Mouse (Mus musculus) liver, adult 2 months (tissue): ENCODE results near the gene Cd36. TPM values are rescaled to one million over a fixed set of nuclear protein-coding genes. Genes with fewer than 3 reads are reported as not detected.
A peak's percentile ranks its signal among the peaks of the same experiment; 100 is the strongest.

Experiments
- DNase-seq: peaks from one replicate; pipeline ENCODE4 v3.0.0-alpha.2; 2011; ENCODE audit warnings: low read depth, low spot score; ENCODE audit errors: extremely low read depth
- H3K27ac ChIP-seq: fragments of 200-500 bp; replicated peaks from 2 replicates; pipeline ENCODE4 v1.5.1; 2012; ENCODE audit warnings: low read depth, mild to moderate bottlenecking, control low read depth, inconsistent platforms, low read length; ENCODE audit not compliant: insufficient read depth
- H3K27me3 ChIP-seq: fragments of 200-500 bp; 2 replicates; pipeline ENCODE4 v1.6.1; 2012; ENCODE audit warnings: mild to moderate bottlenecking, moderate library complexity, low read length, inconsistent platforms; ENCODE audit not compliant: control insufficient read depth, insufficient read depth
- H3K36me3 ChIP-seq: fragments of 200-500 bp; 2 replicates; pipeline ENCODE4 v1.6.1; 2012; ENCODE audit warnings: low read length, inconsistent platforms; ENCODE audit not compliant: control insufficient read depth, insufficient read depth
- H3K4me1 ChIP-seq: fragments of 200-500 bp; 2 replicates; pipeline ENCODE4 v1.6.1; 2011; ENCODE audit warnings: low read length; ENCODE audit not compliant: control insufficient read depth, insufficient read depth
- H3K4me3 ChIP-seq: fragments of 200-500 bp; 2 replicates; pipeline ENCODE4 v1.5.1; 2011; ENCODE audit warnings: low read depth, mild to moderate bottlenecking, control low read depth, low read length, moderate library complexity; ENCODE audit not compliant: insufficient read depth
- H3K79me2 ChIP-seq: fragments of 200-500 bp; 2 replicates; pipeline ENCODE4 v1.6.1; 2012; ENCODE audit warnings: inconsistent platforms, mild to moderate bottlenecking, low read length, moderate library complexity; ENCODE audit not compliant: control insufficient read depth, insufficient read depth
- H3K9ac ChIP-seq: fragments of 200-500 bp; 2 replicates; pipeline ENCODE4 v1.6.1; 2012; ENCODE audit warnings: low read depth, mild to moderate bottlenecking, control low read depth, inconsistent platforms, low read length
- CTCF ChIP-seq: fragments of 200-500 bp; IDR thresholded peaks from 2 replicates; pipeline ENCODE4 v1.5.1; 2011; ENCODE audit warnings: low read depth, low read length, control low read depth
- POLR2A ChIP-seq: fragments of 200-500 bp; IDR thresholded peaks from 2 replicates; pipeline ENCODE4 v1.6.1; 2011; ENCODE audit warnings: low read length, control low read depth; ENCODE audit not compliant: insufficient read depth; ENCODE audit errors: extremely low read depth
- WGBS: fragments of 180-500 bp; shearing (Covaris S2); methylation state at CpG from one replicate; pipeline ENCODE4 v1.1.7; 2018; 5-methylcytosine and 5-hydroxymethylcytosine counted together
- polyA plus RNA-seq: library from polyadenylated mRNA; depleted of rRNA; stranded (reverse); fragments of >200 nt; gene quantifications from 2 replicates; pipeline ENCODE4 v1.2.3, GENCODE M21; 2012
- total RNA-seq: library from RNA; depleted of rRNA; stranded (reverse); fragments of >200 nt; gene quantifications from 2 replicates; pipeline ENCODE4 v1.2.3, GENCODE M21; 2014

The Cd36 gene
- total and polyA plus RNA-seq, 2 experiments, result 3.6 to 73.3 TPM

- no peaks in the 10 kb centered on the region for H3K79me2 ChIP-seq
- H3K9ac ChIP-seq, result no peak overlapping the region
- TF ChIP-seq POLR2A (no peak), CTCF (no peak)
- H3K27me3 ChIP-seq, result no peaks in the 10 kb centered on the region
- peak; percentile 58 for DNase-seq
- peaks cover 3% of the 10 kb centered on the region; the same call in 1 of the 2 replicates for H3K4me1 ChIP-seq
- no peak overlapping the region for H3K4me3 ChIP-seq
- H3K36me3 ChIP-seq, result no peaks in the 10 kb centered on the region
- H3K27ac ChIP-seq, result no peak overlapping the region
- WGBS, result 85% methylated on average over 2 of the region's 2 CpGs
Measured at GRCm38 (mm10) chr5:17820239-17820999, 68.2 kb downstream of the Cd36 start.

DNA sequence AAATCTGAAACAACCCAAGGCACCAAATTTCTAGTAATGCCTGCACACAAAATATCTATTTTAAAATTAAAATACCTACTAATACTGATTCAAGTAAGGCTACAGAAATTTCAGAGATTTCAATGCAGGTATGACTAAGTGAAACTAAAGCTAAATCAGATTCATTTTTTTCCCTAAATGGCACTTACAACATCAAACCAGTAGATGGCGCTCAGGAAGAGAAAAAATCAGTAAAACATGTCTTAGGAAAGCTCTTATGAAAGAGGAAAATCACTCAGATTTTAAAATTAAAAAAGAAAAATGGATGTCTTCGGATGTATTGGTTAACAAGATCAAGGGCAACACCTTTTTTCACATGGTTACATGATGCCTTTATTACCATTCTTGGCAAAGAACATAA is 72.4 kb downstream of the Cd36 start:
- H3K4me1 ChIP-seq, result no peaks in the 10 kb centered on the region; the same call in 1 of the 2 replicates
- peak; percentile 56 for DNase-seq
- H3K27me3 ChIP-seq, result no peaks in the 10 kb centered on the region
- no peaks in the 10 kb centered on the region for H3K36me3 ChIP-seq
- WGBS, result 2% methylated on average over 2 of the region's 2 CpGs
- no peak overlapping the region for H3K27ac ChIP-seq
- TF ChIP-seq POLR2A (no peak), CTCF (peak; percentile 52)
- no peak overlapping the region for H3K4me3 ChIP-seq
- no peak overlapping the region for H3K9ac ChIP-seq
- no peaks in the 10 kb centered on the region for H3K79me2 ChIP-seq

DNA sequence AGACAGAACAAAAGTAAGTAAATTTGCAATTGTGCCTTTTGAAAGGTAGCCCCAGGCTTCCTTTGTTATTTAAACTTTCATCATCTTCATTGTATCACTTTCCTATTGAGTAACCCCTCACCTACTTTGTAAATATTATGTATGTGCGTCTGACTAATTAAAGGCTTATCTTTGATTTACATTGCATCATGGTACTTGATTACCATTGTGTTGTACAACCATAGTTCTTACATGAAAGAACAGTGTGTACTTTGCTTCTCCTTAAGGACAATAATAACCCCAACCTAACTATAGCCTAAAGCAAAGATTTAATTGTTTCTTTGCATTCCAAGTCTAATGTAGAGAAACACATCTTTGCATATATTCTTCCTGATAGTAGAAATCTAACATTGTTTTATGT is 78.3 kb downstream of the Cd36 start:
- H3K27ac ChIP-seq, result no peak overlapping the region
- no peaks in the 10 kb centered on the region for H3K27me3 ChIP-seq
- DNase-seq, result no peak
- no peak overlapping the region for H3K4me3 ChIP-seq
- H3K79me2 ChIP-seq, result no peaks in the 10 kb centered on the region
- no peaks in the 10 kb centered on the region for H3K4me1 ChIP-seq
- TF ChIP-seq POLR2A, result no peak
- no peak for TF ChIP-seq CTCF
- no peak overlapping the region for H3K9ac ChIP-seq
- WGBS, result 72% methylated on average over 1 of the region's 1 CpGs
- no peaks in the 10 kb centered on the region for H3K36me3 ChIP-seq

DNA sequence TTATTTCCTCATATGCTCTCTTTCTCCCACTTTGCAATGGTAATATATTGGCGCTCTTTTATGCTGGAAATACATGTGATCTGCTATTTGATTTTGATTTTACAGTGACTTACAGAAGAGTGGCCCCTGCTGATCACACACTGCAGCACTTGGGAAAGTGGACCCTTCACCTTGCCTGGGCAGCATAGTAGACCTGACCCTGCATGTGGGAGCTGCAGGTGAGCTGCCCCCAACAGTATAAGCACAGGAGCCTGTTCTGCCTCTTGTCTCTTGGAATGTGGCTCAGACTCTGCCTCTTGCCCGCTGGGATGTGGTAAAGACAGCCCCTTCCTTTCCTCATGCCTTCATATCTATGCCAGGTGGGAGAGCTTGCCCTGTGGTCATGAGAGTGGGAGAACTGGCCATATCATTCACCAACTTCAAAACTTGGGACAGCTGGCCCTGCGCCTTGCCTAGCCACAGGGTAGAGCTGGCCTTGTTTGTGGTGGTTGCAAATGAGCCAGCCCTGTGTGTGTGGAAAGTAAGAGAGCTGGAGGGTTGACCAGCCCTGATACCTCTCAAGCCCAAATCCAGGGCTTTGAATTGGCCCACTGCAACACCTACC is 81.7 kb downstream of the Cd36 start:
- no peak for TF ChIP-seq POLR2A
- TF ChIP-seq CTCF, result no peak
- 75% methylated on average over 3 of the region's 3 CpGs for WGBS

GRCm38 (mm10) chr5:17776571-17776970 is 112.0 kb downstream of the Cd36 start:
- TF ChIP-seq POLR2A (no peak), CTCF (no peak)
- Histone ChIP-seq H3K36me3 (no peaks in the 10 kb centered on the region; the same call in 1 of the 2 replicates), H3K79me2 (no peaks in the 10 kb centered on the region), H3K9ac (no peak overlapping the region), H3K27ac (no peak overlapping the region), H3K27me3 (no peaks in the 10 kb centered on the region), H3K4me1 (no peaks in the 10 kb centered on the region), H3K4me3 (no peak overlapping the region)
- WGBS, result 86% methylated on average over 6 of the region's 6 CpGs
- peak; percentile 69 for DNase-seq

More for the DNA sequence above, 81.7 kb downstream of the Cd36 start:
- H3K27ac ChIP-seq, result no peak overlapping the region
- H3K27me3 ChIP-seq, result no peaks in the 10 kb centered on the region
- H3K9ac ChIP-seq, result no peak overlapping the region
- H3K4me3 ChIP-seq, result no peak overlapping the region
- H3K4me1 ChIP-seq, result no peaks in the 10 kb centered on the region
- no peaks in the 10 kb centered on the region for H3K36me3 ChIP-seq
- no peak for DNase-seq
- no peaks in the 10 kb centered on the region for H3K79me2 ChIP-seq

- Histone ChIP-seq H3K27me3 (no peaks in the 10 kb centered on the region), H3K27ac (no peak overlapping the region), H3K4me3 (no peak overlapping the region), H3K9ac (no peak overlapping the region), H3K36me3 (no peaks in the 10 kb centered on the region), H3K4me1 (no peaks in the 10 kb centered on the region), H3K79me2 (no peaks in the 10 kb centered on the region)
- no peak for TF ChIP-seq POLR2A
- TF ChIP-seq CTCF, result no peak
- 66% methylated on average over 2 of the region's 2 CpGs for WGBS
- no peak for DNase-seq
Measured at GRCm38 (mm10) chr5:17770328-17770727, 118.3 kb downstream of the Cd36 start.
